Mouse (Mus musculus): ENCODE results near the gene Dnajb8. TPM values are rescaled to one million over a fixed set of nuclear protein-coding genes. Genes with fewer than 3 reads are reported as not detected.
A peak's percentile ranks its signal among the peaks of the same experiment; 100 is the strongest.

Gene Dnajb8
- not detected in 2 replicates for polyA plus RNA-seq (2014; fragmentation: Nextera tagmentation; extraction: Ambion mirVana)

GRCm38 (mm10) chr6:88221968-88222367, at the start of gene Dnajb8:
TSS of gene Dnajb8 (plus strand) at chr6:88222268.
- Histone ChIP-seq H3K9me3 (ENCODE audit: control insufficient read depth, low read length) (no peaks in the 10 kb centered on the region), H3K27ac (ENCODE audit: low read depth, low read length) (no peak within 1 kb of the TSS), H3K4me2 (ENCODE audit: low read depth, low read length) (no peak within 1 kb of the TSS), H3K4me3 (ENCODE audit: low read depth, low read length) (no peak within 1 kb of the TSS), H3K36me3 (ENCODE audit: control insufficient read depth, insufficient read depth, low read length) (no peaks in the 10 kb centered on the region), H3K9ac (replicated peaks; ENCODE audit: low read depth, low read length) (no peak within 1 kb of the TSS), H3K27me3 (ENCODE audit: control insufficient read depth, insufficient read depth, low read length) (no peaks in the 10 kb centered on the region), H3K4me1 (ENCODE audit: control insufficient read depth, insufficient read depth, low read length) (no peaks in the 10 kb centered on the region)
- WGBS: 52% methylated on average over 10 of the region's 10 CpGs
- no peak for ATAC-seq (ENCODE audit: low read depth)

- H3K9ac ChIP-seq (replicated peaks; ENCODE audit: low read depth, low read length): no peak overlapping the region
- no peaks in the 10 kb centered on the region for H3K4me1 ChIP-seq (ENCODE audit: control insufficient read depth, insufficient read depth, low read length)
- WGBS: 94% methylated on average over 3 of the region's 3 CpGs
- ATAC-seq (ENCODE audit: low read depth): no peak
- H3K27me3 ChIP-seq (ENCODE audit: control insufficient read depth, insufficient read depth, low read length): no peaks in the 10 kb centered on the region
- no peak overlapping the region for H3K4me3 ChIP-seq (ENCODE audit: low read depth, low read length)
- no peak overlapping the region for H3K4me2 ChIP-seq (ENCODE audit: low read depth, low read length)
- no peak overlapping the region for H3K27ac ChIP-seq (ENCODE audit: low read depth, low read length)
- H3K9me3 ChIP-seq (ENCODE audit: control insufficient read depth, low read length): no peaks in the 10 kb centered on the region
- H3K36me3 ChIP-seq (ENCODE audit: control insufficient read depth, insufficient read depth, low read length): no peaks in the 10 kb centered on the region
Measured at GRCm38 (mm10) chr6:88174191-88174590, 47.9 kb upstream of the Dnajb8 start.

- no peaks in the 10 kb centered on the region for H3K9me3 ChIP-seq (ENCODE audit: control insufficient read depth, low read length)
- H3K4me1 ChIP-seq (ENCODE audit: control insufficient read depth, insufficient read depth, low read length): no peaks in the 10 kb centered on the region
- no peak overlapping the region for H3K27ac ChIP-seq (ENCODE audit: low read depth, low read length)
- no peaks in the 10 kb centered on the region for H3K27me3 ChIP-seq (ENCODE audit: control insufficient read depth, insufficient read depth, low read length)
- no peak overlapping the region for H3K4me3 ChIP-seq (ENCODE audit: low read depth, low read length)
- no peak overlapping the region for H3K9ac ChIP-seq (replicated peaks; ENCODE audit: low read depth, low read length)
- WGBS: 89% methylated on average over 2 of the region's 2 CpGs
- ATAC-seq (ENCODE audit: low read depth): no peak
- no peak overlapping the region for H3K4me2 ChIP-seq (ENCODE audit: low read depth, low read length)
- H3K36me3 ChIP-seq (ENCODE audit: control insufficient read depth, insufficient read depth, low read length): no peaks in the 10 kb centered on the region
Measured at GRCm38 (mm10) chr6:88174676-88175075, 47.4 kb upstream of the Dnajb8 start.

- no peak overlapping the region for H3K27ac ChIP-seq (ENCODE audit: low read depth, low read length)
- no peaks in the 10 kb centered on the region for H3K9me3 ChIP-seq (ENCODE audit: control insufficient read depth, low read length)
- no peaks in the 10 kb centered on the region for H3K4me1 ChIP-seq (ENCODE audit: control insufficient read depth, insufficient read depth, low read length)
- H3K4me2 ChIP-seq (ENCODE audit: low read depth, low read length): no peak overlapping the region
- 75% methylated on average over 4 of the region's 4 CpGs for WGBS
- no peak overlapping the region for H3K9ac ChIP-seq (replicated peaks; ENCODE audit: low read depth, low read length)
- no peak overlapping the region for H3K4me3 ChIP-seq (ENCODE audit: low read depth, low read length)
- H3K36me3 ChIP-seq (ENCODE audit: control insufficient read depth, insufficient read depth, low read length): no peaks in the 10 kb centered on the region
- ATAC-seq (ENCODE audit: low read depth): no peak
- peaks cover 16% of the 10 kb centered on the region for H3K27me3 ChIP-seq (ENCODE audit: control insufficient read depth, insufficient read depth, low read length)
Measured at GRCm38 (mm10) chr6:88184671-88185070, 37.4 kb upstream of the Dnajb8 start.

- 84% methylated on average over 6 of the region's 6 CpGs for WGBS
- Histone ChIP-seq H3K36me3 (ENCODE audit: control insufficient read depth, insufficient read depth, low read length) (no peaks in the 10 kb centered on the region), H3K4me3 (ENCODE audit: low read depth, low read length) (no peak overlapping the region), H3K9ac (replicated peaks; ENCODE audit: low read depth, low read length) (no peak overlapping the region), H3K27me3 (ENCODE audit: control insufficient read depth, insufficient read depth, low read length) (peaks cover 43% of the 10 kb centered on the region), H3K4me1 (ENCODE audit: control insufficient read depth, insufficient read depth, low read length) (no peaks in the 10 kb centered on the region), H3K27ac (ENCODE audit: low read depth, low read length) (no peak overlapping the region), H3K9me3 (ENCODE audit: control insufficient read depth, low read length) (no peaks in the 10 kb centered on the region), H3K4me2 (ENCODE audit: low read depth, low read length) (no peak overlapping the region)
- no peak for ATAC-seq (ENCODE audit: low read depth)
Measured at GRCm38 (mm10) chr6:88188148-88188547, 33.9 kb upstream of the Dnajb8 start.

- Histone ChIP-seq H3K4me2 (ENCODE audit: low read depth, low read length) (peak overlapping the region; percentile 58), H3K4me3 (ENCODE audit: low read depth, low read length) (peak overlapping the region; percentile 41), H3K27me3 (ENCODE audit: control insufficient read depth, insufficient read depth, low read length) (peaks cover 48% of the 10 kb centered on the region), H3K9me3 (ENCODE audit: control insufficient read depth, low read length) (no peaks in the 10 kb centered on the region), H3K9ac (replicated peaks; ENCODE audit: low read depth, low read length) (no peak overlapping the region), H3K36me3 (ENCODE audit: control insufficient read depth, insufficient read depth, low read length) (no peaks in the 10 kb centered on the region), H3K27ac (ENCODE audit: low read depth, low read length) (no peak overlapping the region), H3K4me1 (ENCODE audit: control insufficient read depth, insufficient read depth, low read length) (peaks cover 6% of the 10 kb centered on the region; the same call in 1 of the 2 replicates)
- peak; percentile 81 for ATAC-seq (ENCODE audit: low read depth)
- WGBS: under 1% methylated on average over 55 of the region's 56 CpGs
Measured at GRCm38 (mm10) chr6:88189312-88190042, 32.6 kb upstream of the Dnajb8 start.

GRCm38 (mm10) chr6:88190043-88190309, 32.1 kb upstream of the Dnajb8 start:
- Histone ChIP-seq H3K9ac (replicated peaks; ENCODE audit: low read depth, low read length) (no peak overlapping the region), H3K4me2 (ENCODE audit: low read depth, low read length) (peak overlapping the region; percentile 58), H3K27ac (ENCODE audit: low read depth, low read length) (no peak overlapping the region), H3K36me3 (ENCODE audit: control insufficient read depth, insufficient read depth, low read length) (no peaks in the 10 kb centered on the region), H3K9me3 (ENCODE audit: control insufficient read depth, low read length) (no peaks in the 10 kb centered on the region), H3K4me3 (ENCODE audit: low read depth, low read length) (peak overlapping the region; percentile 41), H3K27me3 (ENCODE audit: control insufficient read depth, insufficient read depth, low read length) (peaks cover 52% of the 10 kb centered on the region), H3K4me1 (ENCODE audit: control insufficient read depth, insufficient read depth, low read length) (peaks cover 6% of the 10 kb centered on the region; the same call in 1 of the 2 replicates)
- under 1% methylated on average over 13 of the region's 13 CpGs for WGBS
- no peak; the same call in none of the 2 replicates for ATAC-seq (ENCODE audit: low read depth)

- peaks cover 6% of the 10 kb centered on the region; the same call in 1 of the 2 replicates for H3K4me1 ChIP-seq (ENCODE audit: control insufficient read depth, insufficient read depth, low read length)
Measured at GRCm38 (mm10) chr6:88190310-88191023, 31.6 kb upstream of the Dnajb8 start.

GRCm38 (mm10) chr6:88191024-88191365, 31.1 kb upstream of the Dnajb8 start:
- no peak overlapping the region for H3K4me3 ChIP-seq (ENCODE audit: low read depth, low read length)
- 11% methylated on average over 6 of the region's 6 CpGs for WGBS
- no peaks in the 10 kb centered on the region for H3K36me3 ChIP-seq (ENCODE audit: control insufficient read depth, insufficient read depth, low read length)
- H3K27me3 ChIP-seq (ENCODE audit: control insufficient read depth, insufficient read depth, low read length): peaks cover 59% of the 10 kb centered on the region
- no peak overlapping the region for H3K4me2 ChIP-seq (ENCODE audit: low read depth, low read length)
- no peaks in the 10 kb centered on the region for H3K9me3 ChIP-seq (ENCODE audit: control insufficient read depth, low read length)
- no peak overlapping the region for H3K9ac ChIP-seq (replicated peaks; ENCODE audit: low read depth, low read length)
- no peak overlapping the region for H3K27ac ChIP-seq (ENCODE audit: low read depth, low read length)
- H3K4me1 ChIP-seq (ENCODE audit: control insufficient read depth, insufficient read depth, low read length): peaks cover 6% of the 10 kb centered on the region; the same call in 1 of the 2 replicates
- ATAC-seq (ENCODE audit: low read depth): no peak

More at GRCm38 (mm10) chr6:88190310-88191023, 31.6 kb upstream of the Dnajb8 start:
- 2% methylated on average over 49 of the region's 49 CpGs for WGBS
- Histone ChIP-seq H3K9ac (replicated peaks; ENCODE audit: low read depth, low read length) (no peak overlapping the region), H3K27ac (ENCODE audit: low read depth, low read length) (no peak overlapping the region), H3K27me3 (ENCODE audit: control insufficient read depth, insufficient read depth, low read length) (peaks cover 55% of the 10 kb centered on the region), H3K4me3 (ENCODE audit: low read depth, low read length) (no peak overlapping the region), H3K4me2 (ENCODE audit: low read depth, low read length) (peak overlapping the region; percentile 58; the same call in 1 of the 2 replicates), H3K9me3 (ENCODE audit: control insufficient read depth, low read length) (no peaks in the 10 kb centered on the region), H3K36me3 (ENCODE audit: control insufficient read depth, insufficient read depth, low read length) (no peaks in the 10 kb centered on the region)
- peak; percentile 11 for ATAC-seq (ENCODE audit: low read depth)

Data from neural tube, embryonic 14.5 days (tissue).